ENCODE assay signal across 15 mouse cellular contexts in the genomic region with DNA sequence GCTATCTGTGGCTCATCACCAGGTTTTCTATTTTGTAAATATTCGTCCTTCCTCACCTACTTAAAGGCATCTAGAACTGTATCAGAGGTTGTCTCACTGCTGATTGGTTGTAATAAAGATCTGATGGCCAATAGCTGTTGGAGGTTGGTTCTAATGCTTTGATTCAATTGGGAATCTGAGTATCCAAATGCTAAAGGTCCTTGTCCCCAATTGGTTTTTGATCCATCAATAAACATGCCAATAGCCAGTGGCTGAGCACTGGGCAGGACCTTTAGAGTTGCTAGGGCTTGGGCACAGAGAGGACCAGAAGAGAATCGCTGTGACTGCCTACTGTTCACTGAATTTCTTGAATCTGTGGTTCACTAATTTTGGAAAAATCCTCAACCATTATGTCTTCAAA.
"Had no signal": no experiment of that assay in that cellular context is flagged by ENCODE, and none has a peak within 500 bp of the region (broad histone marks: within the 10 kb centered on the region; RNA-seq: fewer than 3 reads in every experiment).

No protein-coding gene starts in this region.

- H3K27ac ChIP-seq: kidney, embryonic 15.5 days; liver, embryonic 13.5 days; midbrain, embryonic 13.5 days; stomach, postnatal 0 days had no signal

- DNase-seq: kidney, adult 2 months; kidney, postnatal 10 days; kidney, postnatal 36 days; liver, embryonic 13.5 days; lung, adult 2 months; lung, postnatal 14 days; lung, postnatal 4 days; right cerebral cortex, postnatal 14 days; right cerebral cortex, postnatal 4 days; thymus, adult 2 months; thymus, postnatal 14 days; thymus, postnatal 4 days had no signal

- H3K27me3 ChIP-seq: kidney, embryonic 15.5 days; liver, embryonic 13.5 days; midbrain, embryonic 13.5 days had no signal

- H3K9me3 ChIP-seq: kidney, embryonic 15.5 days; liver, embryonic 13.5 days; midbrain, embryonic 13.5 days had no signal

- ATAC-seq: midbrain, embryonic 13.5 days had no signal

- H3K4me2 ChIP-seq: kidney, embryonic 15.5 days; liver, embryonic 13.5 days; midbrain, embryonic 13.5 days had no signal

- H3K9ac ChIP-seq: kidney, embryonic 15.5 days; liver, embryonic 13.5 days; midbrain, embryonic 13.5 days had no signal

- H3K4me3 ChIP-seq: kidney, embryonic 15.5 days; liver, embryonic 13.5 days; midbrain, embryonic 13.5 days had no signal

- H3K4me1 ChIP-seq: kidney, embryonic 15.5 days; liver, embryonic 13.5 days; midbrain, embryonic 13.5 days had no signal
